Mouse (Mus musculus) G1E (cell line): ENCODE data around the gene Gm28778. TPM values are rescaled to one million over a fixed set of nuclear protein-coding genes. Genes with fewer than 3 reads are reported as not detected.
"Not testable (repeated sequence)": the region's sequence is repeated elsewhere in the genome, so short reads cannot be mapped to it uniquely, and the experiment has no call there.

Source experiments
- ATAC-seq: 2 replicates; pipeline ENCODE4 v1.8.0; 2016; ENCODE audit warnings: mild to moderate bottlenecking; ENCODE audit not compliant: insufficient number of reproducible peaks, poor library complexity, low FRiP score, severe bottlenecking; ENCODE audit errors: extremely low read depth
- DNase-seq: peaks from one replicate; pipeline ENCODE4 v3.0.0; 2012; ENCODE audit warnings: low spot score
- H3K27me3 ChIP-seq: 2 replicates; pipeline ENCODE4 v1.6.1; 2012; ENCODE audit warnings: mild to moderate bottlenecking, low read length, inconsistent platforms; ENCODE audit not compliant: insufficient read depth
- H3K36me3 ChIP-seq: replicated peaks from 2 replicates; pipeline ENCODE3; 2012; ENCODE audit warnings: mild to moderate bottlenecking, inconsistent platforms
- H3K4me1 ChIP-seq: 2 replicates; pipeline ENCODE4 v1.6.1; 2012; ENCODE audit warnings: low read depth, low read length, inconsistent platforms, mixed read lengths; ENCODE audit not compliant: insufficient read depth
- H3K4me3 ChIP-seq: 2 replicates; pipeline ENCODE4 v1.5.1; 2012; ENCODE audit warnings: low read depth, mild to moderate bottlenecking, inconsistent platforms, low read length, moderate library complexity, mixed read lengths
- H3K9me3 ChIP-seq: replicated peaks from 2 replicates; pipeline ENCODE4 v1.6.1; 2012; ENCODE audit warnings: inconsistent platforms
- CTCF ChIP-seq: IDR thresholded peaks from 2 replicates; pipeline ENCODE4 v1.5.1; 2012; ENCODE audit warnings: low read depth, low read length, inconsistent platforms, mixed read lengths
- GATA1 ChIP-seq: IDR thresholded peaks from 2 replicates; pipeline ENCODE4 v1.6.1; 2012; ENCODE audit warnings: borderline replicate concordance, low read length, inconsistent platforms, mixed read lengths
- GATA2 ChIP-seq: IDR thresholded peaks from 2 replicates; pipeline ENCODE4 v1.6.1; 2012; ENCODE audit warnings: low read depth, low read length, inconsistent platforms, borderline replicate concordance
- POLR2AphosphoS5 ChIP-seq: IDR thresholded peaks from 2 replicates; pipeline ENCODE4 v1.6.1; 2012; ENCODE audit warnings: low read depth, low read length, inconsistent platforms; ENCODE audit not compliant: insufficient replicate concordance
- TAL1 ChIP-seq: conservative IDR thresholded peaks from 2 replicates; pipeline ENCODE4 v1.6.1; 2012; ENCODE audit warnings: low read depth, low read length, inconsistent platforms, mixed read lengths
- polyA plus RNA-seq: library from polyadenylated mRNA; stranded (reverse); fragments of >175 nt; gene quantifications from 2 replicates; pipeline ENCODE4 v1.2.3, GENCODE M21; 2012
- total RNA-seq, 2 experiments: library from RNA; stranded (forward) in 1 of 2; stranded (reverse) in 1 of 2; fragments of 200-1000 nt in 1 of 2; fragments of >200 nt in 1 of 2; fragmentation: Nextera tagmentation in 1 of 2; gene quantifications; 2 replicates each; pipeline ENCODE4 v1.2.3; 2014 to 2017

The Gm28778 gene
- total and polyA plus RNA-seq, 3 experiments = 3.4 to 7.2 TPM; not detected in 1

DNA sequence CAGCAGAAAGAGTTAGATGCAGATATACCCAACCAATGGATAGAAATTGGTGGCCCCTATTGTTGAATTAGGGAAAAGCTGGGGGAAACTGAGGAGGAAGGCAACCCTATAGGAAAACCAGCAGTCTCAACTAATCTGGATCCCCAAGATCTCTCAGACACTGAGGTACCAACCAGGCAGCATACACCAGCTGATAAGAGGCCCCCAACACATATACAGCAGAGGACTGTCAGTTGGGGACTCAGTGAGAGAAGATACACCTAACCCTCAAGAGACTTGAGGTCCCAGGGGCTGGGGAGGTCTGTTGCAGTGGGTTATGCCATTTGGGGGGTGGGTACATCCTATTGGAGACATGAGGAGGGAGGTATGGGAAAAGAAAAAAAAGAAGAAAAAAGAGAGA, 38.6 kb downstream of the Gm28778 start:
- H3K36me3 ChIP-seq = no peaks in the 10 kb centered on the region
- DNase-seq (no peak), ATAC-seq (no peak)
- H3K4me3 ChIP-seq = no peak overlapping the region
- TF ChIP-seq TAL1 = no peak
- no peak for TF ChIP-seq GATA1
- TF ChIP-seq POLR2AphosphoS5 = no peak
- TF ChIP-seq GATA2 = no peak
- no peak for TF ChIP-seq CTCF
- H3K9me3 ChIP-seq = peaks cover 10% of the 10 kb centered on the region
- H3K4me1 ChIP-seq = peaks cover 9% of the 10 kb centered on the region; the same call in 1 of the 2 replicates
- no peaks in the 10 kb centered on the region for H3K27me3 ChIP-seq

DNA sequence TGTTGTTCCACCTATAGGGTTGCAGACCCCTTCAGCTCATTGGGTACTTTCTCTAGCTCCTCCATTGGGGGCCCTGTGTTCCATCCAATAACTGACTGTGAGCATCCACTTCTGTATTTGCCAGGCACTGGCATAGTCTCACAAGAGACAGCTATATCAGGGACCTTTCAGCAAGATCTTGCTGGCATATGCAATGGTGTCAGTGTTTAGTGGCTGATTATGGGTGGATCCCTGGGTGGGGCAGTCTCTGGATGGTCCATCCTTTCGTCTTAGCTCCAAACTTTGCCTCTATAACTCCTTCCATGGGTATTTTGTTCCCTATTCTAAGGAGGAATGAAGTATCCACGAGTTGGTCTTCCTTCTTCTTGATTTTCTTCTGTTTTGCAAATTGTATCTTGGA, 40.5 kb downstream of the Gm28778 start:
- Histone ChIP-seq H3K9me3 (peaks cover 10% of the 10 kb centered on the region), H3K4me1 (peaks cover 14% of the 10 kb centered on the region; the same call in 1 of the 2 replicates), H3K36me3 (peaks cover 15% of the 10 kb centered on the region)
- ATAC-seq, H3K27me3 ChIP-seq, DNase-seq, H3K4me3 ChIP-seq: not testable (repeated sequence)

DNA sequence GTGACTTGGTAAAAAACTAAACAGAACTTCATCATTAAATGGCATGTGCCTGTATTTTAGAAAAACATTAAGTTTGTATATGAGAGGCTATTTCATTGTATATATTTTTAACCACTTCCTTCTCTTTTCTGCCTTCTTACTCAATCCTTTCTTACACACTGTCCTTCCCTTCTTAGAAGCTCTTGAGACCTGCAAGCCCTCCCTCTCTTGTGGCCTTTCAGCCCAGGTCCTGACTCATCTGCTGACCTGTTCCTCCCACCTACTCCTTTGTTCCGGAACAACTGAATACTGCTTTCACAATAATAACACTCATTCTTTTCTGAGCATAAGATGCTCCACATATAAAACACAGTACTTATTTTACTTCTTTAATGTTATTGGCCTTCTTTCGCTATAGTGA, 44.2 kb downstream of the Gm28778 start:
- Histone ChIP-seq H3K27me3 (no peaks in the 10 kb centered on the region), H3K36me3 (peaks cover 44% of the 10 kb centered on the region), H3K4me1 (peaks cover 9% of the 10 kb centered on the region; the same call in 1 of the 2 replicates), H3K9me3 (no peaks in the 10 kb centered on the region), H3K4me3 (no peak overlapping the region)
- TF ChIP-seq CTCF = no peak
- TF ChIP-seq TAL1 = no peak
- TF ChIP-seq GATA1 = no peak
- TF ChIP-seq GATA2 = no peak
- TF ChIP-seq POLR2AphosphoS5 = no peak
- no peak for DNase-seq
- ATAC-seq = no peak

DNA sequence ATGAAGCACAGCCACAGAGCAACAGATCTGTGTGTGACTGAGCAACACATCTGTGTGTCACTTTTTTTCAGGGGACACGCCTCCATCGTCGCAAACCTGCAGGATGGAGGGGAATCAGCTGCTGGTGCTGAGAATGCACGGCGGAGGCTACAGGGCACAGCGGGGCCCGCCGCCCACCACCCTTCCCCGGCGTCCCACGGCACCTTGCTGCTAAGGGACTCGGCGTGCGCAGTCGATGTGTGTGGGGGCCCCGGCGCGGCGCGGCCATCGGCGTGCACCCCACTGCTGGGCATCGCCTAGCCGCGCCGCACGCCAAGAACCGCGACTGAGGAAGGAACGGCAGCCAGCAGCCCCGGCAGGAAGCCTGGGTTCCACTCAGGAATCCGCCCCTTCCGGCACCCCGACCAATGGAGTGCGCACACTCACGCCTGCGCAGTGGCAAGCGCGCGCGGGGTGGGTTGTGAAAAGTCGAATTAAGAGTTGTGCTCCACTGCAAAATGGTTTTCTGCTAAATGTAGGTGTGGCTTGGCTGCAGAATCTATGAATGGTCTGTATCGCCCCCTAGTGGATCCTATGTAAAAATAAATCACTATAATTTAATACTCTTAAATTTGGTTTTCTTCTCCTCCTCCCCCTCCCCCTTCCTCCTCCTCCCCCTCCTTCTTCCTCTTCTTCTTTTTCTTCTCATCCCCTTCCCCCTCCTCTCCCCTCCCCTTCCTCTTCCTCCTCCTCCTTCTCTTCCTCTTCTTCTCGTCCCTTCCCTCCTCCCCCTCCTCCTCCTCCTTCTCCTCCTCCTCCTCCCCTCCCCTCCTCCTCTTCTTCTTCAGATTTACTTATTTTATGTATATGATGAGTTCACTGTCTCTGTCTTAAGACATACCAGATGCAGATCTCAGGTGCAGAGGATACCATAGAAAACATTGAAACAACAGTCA, 55.7 kb downstream of the Gm28778 start, which contains the start of the genes Asdurf, Gm28551 and Asnsd1:
Gene Asdurf, minus strand, starts transcription at position 293 of the 935 bp plus-strand sequence.
Gene Gm28551, minus strand, starts transcription at position 341 of the 935 bp plus-strand sequence.
Gene Asnsd1, minus strand, starts transcription at position 426 of the 935 bp plus-strand sequence.
- peak; percentile 98 for ATAC-seq
- TF ChIP-seq GATA1 = no peak
- H3K4me1 ChIP-seq = peaks cover 16% of the 10 kb centered on the region
- peaks cover 23% of the 10 kb centered on the region for H3K36me3 ChIP-seq
- no peaks in the 10 kb centered on the region for H3K9me3 ChIP-seq
- peak; percentile 100 for DNase-seq
- peaks cover 4% of the 10 kb centered on the region; the same call in 1 of the 2 replicates for H3K27me3 ChIP-seq
- peak within 1 kb of the TSS; percentile 100 for H3K4me3 ChIP-seq

DNA sequence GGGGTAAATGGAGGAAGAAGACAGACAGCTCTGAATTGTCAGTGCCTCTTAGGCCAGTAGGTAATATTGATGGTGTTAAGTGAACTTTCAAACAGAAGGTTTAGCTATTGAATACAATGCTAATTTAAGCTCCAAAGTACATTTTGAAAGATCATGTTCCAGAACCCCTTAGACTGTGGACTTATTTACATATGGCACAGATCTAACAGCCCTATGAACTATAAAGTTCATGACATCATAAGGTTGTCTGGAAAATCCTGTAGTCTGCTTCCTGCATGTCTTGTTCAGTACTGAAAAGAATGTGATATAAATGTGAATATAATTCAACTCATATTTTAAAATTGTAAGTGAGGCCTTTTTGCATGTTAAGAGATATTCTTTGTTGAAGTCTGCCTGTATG, 62.1 kb downstream of the Gm28778 start:
- DNase-seq = no peak
- peaks cover 40% of the 10 kb centered on the region for H3K27me3 ChIP-seq
- ATAC-seq = no peak
- H3K4me3 ChIP-seq = no peak overlapping the region
- no peaks in the 10 kb centered on the region for H3K4me1 ChIP-seq
- no peaks in the 10 kb centered on the region for H3K9me3 ChIP-seq
- TF ChIP-seq CTCF (no peak), TAL1 (no peak), GATA1 (no peak), POLR2AphosphoS5 (no peak), GATA2 (no peak)
- H3K36me3 ChIP-seq = no peaks in the 10 kb centered on the region

Other genes with a start within 250 kb of the Gm28778 start
- not detected in 2 replicates for gene Mstn, start 235.5 kb upstream of the Gm28778 start, total RNA-seq (2014; fragmentation: Nextera tagmentation)
- gene Mstn, start 235.5 kb upstream of the Gm28778 start, total RNA-seq (2017) = 0.05 and 0.06 TPM in 2 replicates
- gene Mstn, start 235.5 kb upstream of the Gm28778 start, polyA plus RNA-seq = not detected in 2 replicates
- gene 1700019A02Rik, start 109.5 kb upstream of the Gm28778 start, total RNA-seq (2014; fragmentation: Nextera tagmentation) = not detected in 2 replicates
- gene 1700019A02Rik, start 109.5 kb upstream of the Gm28778 start, total RNA-seq (2017) = not detected in 2 replicates
- gene 1700019A02Rik, start 109.5 kb upstream of the Gm28778 start, polyA plus RNA-seq = not detected in 2 replicates
- gene Pms1, start 93 bp upstream of the Gm28778 start, total RNA-seq (2014; fragmentation: Nextera tagmentation) = 49.3 and 51.5 TPM in 2 replicates
- 41.0 and 44.5 TPM in 2 replicates for gene Pms1, start 93 bp upstream of the Gm28778 start, total RNA-seq (2017)
- gene Pms1, start 93 bp upstream of the Gm28778 start, polyA plus RNA-seq = 2.1 and 2.9 TPM in 2 replicates
- gene Ormdl1, start within 50 bp of the Gm28778 start, total RNA-seq (2014; fragmentation: Nextera tagmentation) = 61.4 and 61.7 TPM in 2 replicates
- 98.6 and 102 TPM in 2 replicates for gene Ormdl1, start within 50 bp of the Gm28778 start, total RNA-seq (2017)
- gene Ormdl1, start within 50 bp of the Gm28778 start, polyA plus RNA-seq = 1.4 and 2.0 TPM in 2 replicates
- gene Osgepl1, start 16.5 kb downstream of the Gm28778 start, total RNA-seq (2014; fragmentation: Nextera tagmentation) = 87.3 and 102 TPM in 2 replicates
- gene Osgepl1, start 16.5 kb downstream of the Gm28778 start, total RNA-seq (2017) = 42.9 and 51.6 TPM in 2 replicates
- gene Osgepl1, start 16.5 kb downstream of the Gm28778 start, polyA plus RNA-seq = 1.2 and 2.1 TPM in 2 replicates
- not detected in 2 replicates for gene Asdurf, start 55.5 kb downstream of the Gm28778 start, total RNA-seq (2014; fragmentation: Nextera tagmentation)
- gene Asdurf, start 55.5 kb downstream of the Gm28778 start, total RNA-seq (2017) = 22.0 and 55.5 TPM in 2 replicates
- gene Asdurf, start 55.5 kb downstream of the Gm28778 start, polyA plus RNA-seq = 13.1 and 111 TPM in 2 replicates
- 18.3 and 24.2 TPM in 2 replicates for gene Gm28551, start 55.6 kb downstream of the Gm28778 start, total RNA-seq (2014; fragmentation: Nextera tagmentation)
- 0.41 and 0.49 TPM in 2 replicates for gene Gm28551, start 55.6 kb downstream of the Gm28778 start, total RNA-seq (2017)
- gene Gm28551, start 55.6 kb downstream of the Gm28778 start, polyA plus RNA-seq = 0.06 TPM in 1 of 2 replicates, not detected in the other
- 170 and 186 TPM in 2 replicates for gene Asnsd1, start 55.6 kb downstream of the Gm28778 start, total RNA-seq (2014; fragmentation: Nextera tagmentation)
- gene Asnsd1, start 55.6 kb downstream of the Gm28778 start, total RNA-seq (2017) = 221 and 250 TPM in 2 replicates
- 44.9 and 56.5 TPM in 2 replicates for gene Asnsd1, start 55.6 kb downstream of the Gm28778 start, polyA plus RNA-seq